Mouse (Mus musculus) kidney, postnatal 0 days (tissue): ENCODE measurements around the gene Lpar2. TPM values are rescaled to one million over a fixed set of nuclear protein-coding genes. Genes with fewer than 3 reads are reported as not detected.
A peak's percentile ranks its signal among the peaks of the same experiment; 100 is the strongest.

ENCODE experiments used
- ATAC-seq: fragments of 200-750 bp; cut with Nextera tagmentation; replicated peaks from 2 replicates; pipeline ENCODE4 v1.8.0; 2017; ENCODE audit warnings: low read depth, moderate number of reproducible peaks, moderate TSS enrichment, moderate library complexity; ENCODE audit not compliant: low FRiP score
- DNase-seq: peaks from one replicate; pipeline ENCODE4 v3.0.0-alpha.2; 2016; ENCODE audit warnings: low spot score
- H3K27ac ChIP-seq: fragments of 300-500 bp; sonication (generic); 2 replicates; pipeline ENCODE4 v1.5.1; 2014; ENCODE audit warnings: mild to moderate bottlenecking
- H3K27me3 ChIP-seq: fragments of 300-500 bp; sonication (generic); 2 replicates; pipeline ENCODE4 v1.6.1; 2014; ENCODE audit warnings: low read length, mixed read lengths; ENCODE audit not compliant: insufficient read depth
- H3K36me3 ChIP-seq: fragments of 300-500 bp; sonication (generic); 2 replicates; pipeline ENCODE4 v1.6.1; 2014; ENCODE audit warnings: low read length, mixed read lengths; ENCODE audit not compliant: insufficient read depth
- H3K4me1 ChIP-seq: fragments of 300-500 bp; sonication (generic); replicated peaks from 2 replicates; pipeline ENCODE4 v1.6.1; 2014; ENCODE audit warnings: antibody characterized with exemption, low read length, mixed read lengths; ENCODE audit not compliant: insufficient read depth
- H3K4me2 ChIP-seq: fragments of 300-500 bp; sonication (generic); 2 replicates; pipeline ENCODE4 v1.6.1; 2014; ENCODE audit warnings: mild to moderate bottlenecking, low read length, moderate library complexity, mixed read lengths
- H3K4me3 ChIP-seq: fragments of 300-500 bp; sonication (generic); replicated peaks from 2 replicates; pipeline ENCODE4 v1.5.1; 2014; ENCODE audit warnings: low read depth, low read length
- H3K9ac ChIP-seq: fragments of 300-500 bp; sonication (generic); 2 replicates; pipeline ENCODE4 v1.6.1; 2014; ENCODE audit warnings: low read depth, low read length
- H3K9me3 ChIP-seq: fragments of 300-500 bp; sonication (generic); replicated peaks from 2 replicates; pipeline ENCODE4 v1.6.1; 2016; ENCODE audit warnings: low read length, inconsistent platforms, mixed read lengths
- CTCF ChIP-seq: IDR thresholded peaks from 2 replicates; pipeline ENCODE4 v1.5.1; 2016; ENCODE audit warnings: antibody characterized with exemption, low read depth, mild to moderate bottlenecking, moderate library complexity
- WGBS: fragments of 180-500 bp; shearing (Covaris S2); extraction: QIAGEN DNeasy Blood & Tissue Kit; methylation state at CpG from one replicate; pipeline ENCODE4 v1.1.7; 2014; 5-methylcytosine and 5-hydroxymethylcytosine counted together
- polyA plus RNA-seq: library from polyadenylated mRNA; unstranded; fragments of >200 nt; fragmentation: Nextera tagmentation; extraction: Ambion mirVana; gene quantifications from 2 replicates; pipeline ENCODE4 v1.2.1, GENCODE M21; 2015

Lpar2 gene
- polyA plus RNA-seq, 1 experiment from 2014 or later, result 0.58 TPM

DNA sequence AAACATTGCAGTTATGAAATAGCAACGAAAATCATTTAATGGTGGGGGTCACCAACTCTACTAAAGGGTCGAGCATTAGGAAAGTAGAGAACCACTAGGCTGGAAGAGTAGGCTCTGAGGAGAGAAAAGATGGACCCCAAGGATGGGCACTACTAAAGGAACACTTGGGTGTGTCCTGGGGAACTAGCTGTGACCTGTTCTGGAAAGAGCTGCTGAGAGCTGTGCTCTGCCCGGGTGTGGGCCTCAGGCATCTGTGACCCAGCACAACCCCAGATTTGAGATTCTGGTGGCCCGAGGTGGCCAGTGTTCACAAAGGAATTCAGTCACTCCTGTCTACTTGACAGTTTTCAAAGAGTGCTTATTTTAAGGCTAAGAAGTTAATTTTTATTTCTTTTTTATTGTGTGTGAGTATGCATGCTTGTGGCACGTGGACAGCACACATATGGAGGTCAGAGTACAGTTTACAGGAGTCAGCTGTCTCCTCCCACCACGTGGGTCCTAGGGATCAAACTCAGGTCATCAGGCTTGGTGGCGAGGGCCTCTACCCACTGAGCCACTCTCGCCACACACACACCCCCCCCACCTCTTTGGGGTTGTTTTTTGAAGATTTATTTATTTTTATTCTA is 14.9 kb downstream of the Lpar2 start:
- H3K27ac ChIP-seq, result no peak overlapping the region
- H3K9ac ChIP-seq, result no peak overlapping the region
- DNase-seq (no peak), ATAC-seq (peak; percentile 34; the same call in 1 of the 2 replicates)
- no peak overlapping the region for H3K4me2 ChIP-seq
- WGBS, result 66% methylated on average over 8 of the region's 8 CpGs
- H3K36me3 ChIP-seq, result no peaks in the 10 kb centered on the region
- no peaks in the 10 kb centered on the region for H3K9me3 ChIP-seq
- H3K4me1 ChIP-seq, result peaks cover 5% of the 10 kb centered on the region; the same call in 1 of the 2 replicates
- no peaks in the 10 kb centered on the region for H3K27me3 ChIP-seq
- H3K4me3 ChIP-seq, result no peak overlapping the region
- no peak for TF ChIP-seq CTCF

DNA sequence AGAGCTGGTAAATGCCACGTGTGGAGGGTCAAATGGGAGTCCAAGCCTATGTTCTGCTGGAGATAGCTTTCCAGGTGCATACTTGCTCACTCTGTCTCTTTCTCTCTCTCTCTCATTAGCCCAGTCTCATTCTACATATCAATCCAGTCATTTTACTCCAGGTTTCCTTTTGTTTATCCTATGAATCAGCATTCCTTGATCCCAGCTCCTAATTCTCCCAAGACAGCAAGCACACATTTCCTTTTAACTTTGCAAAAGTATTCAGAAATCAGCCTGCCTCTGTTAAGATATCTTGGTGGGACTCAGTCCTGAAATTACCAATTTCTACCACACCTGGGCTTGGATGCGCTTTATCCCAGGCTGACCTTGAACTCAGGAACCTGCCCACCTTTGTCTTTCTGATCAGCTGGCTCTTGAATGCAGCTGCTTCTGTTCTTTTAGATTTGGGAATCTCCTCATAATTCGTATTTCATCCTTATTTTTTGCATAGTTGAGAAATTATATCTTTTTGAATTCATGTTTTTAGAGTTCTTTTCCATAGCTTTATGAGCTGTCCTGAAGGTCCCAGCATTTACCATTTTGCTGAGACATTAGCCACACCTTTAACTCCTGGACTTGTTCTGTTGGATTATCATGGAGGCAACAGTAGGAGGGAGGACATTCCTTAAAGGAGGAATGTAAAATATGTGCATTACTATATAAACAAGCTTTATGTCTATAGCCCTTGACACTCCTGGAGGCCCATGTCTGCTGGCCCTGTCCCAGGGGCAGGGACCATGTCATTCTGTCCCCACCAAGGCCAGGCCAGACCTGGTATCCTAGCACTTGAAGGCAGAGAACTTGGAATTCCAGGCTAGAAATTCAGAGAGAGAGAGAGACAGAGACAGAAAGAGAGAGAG is 25.2 kb downstream of the Lpar2 start:
- H3K9ac ChIP-seq, result no peak overlapping the region
- H3K27ac ChIP-seq, result no peak overlapping the region
- H3K4me3 ChIP-seq, result no peak overlapping the region
- no peak for DNase-seq
- H3K4me2 ChIP-seq, result no peak overlapping the region
- ATAC-seq, result no peak
- TF ChIP-seq CTCF, result no peak
- H3K27me3 ChIP-seq, result no peaks in the 10 kb centered on the region
- H3K4me1 ChIP-seq, result no peaks in the 10 kb centered on the region
- H3K9me3 ChIP-seq, result no peaks in the 10 kb centered on the region
- 73% methylated on average over 3 of the region's 3 CpGs for WGBS
- no peaks in the 10 kb centered on the region for H3K36me3 ChIP-seq

DNA sequence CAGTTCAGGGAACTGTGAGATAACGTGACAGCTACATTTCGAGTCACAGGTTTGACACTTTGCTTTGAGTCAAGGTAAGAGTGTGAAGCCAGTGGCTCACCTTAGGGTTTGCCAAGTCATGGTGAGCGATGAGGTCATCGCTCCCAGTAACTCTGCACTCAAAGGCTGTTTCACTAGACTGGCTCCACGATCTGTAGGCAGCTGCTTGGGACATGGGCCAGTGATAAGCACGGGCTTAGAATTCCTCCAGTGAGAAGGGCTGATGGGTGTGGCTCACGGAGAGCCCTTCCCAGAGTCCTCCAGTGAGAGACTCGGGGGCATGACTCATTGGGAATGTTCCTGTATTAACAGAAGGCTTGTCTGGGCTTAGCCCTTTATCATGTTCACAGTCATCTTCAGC is 26.7 kb downstream of the Lpar2 start:
- TF ChIP-seq CTCF, result no peak
- no peaks in the 10 kb centered on the region for H3K9me3 ChIP-seq
- H3K4me2 ChIP-seq, result no peak overlapping the region
- no peak overlapping the region for H3K4me3 ChIP-seq
- H3K9ac ChIP-seq, result no peak overlapping the region
- H3K36me3 ChIP-seq, result no peaks in the 10 kb centered on the region
- ATAC-seq, result peak; percentile 43; the same call in 1 of the 2 replicates
- no peak for DNase-seq
- H3K27ac ChIP-seq, result no peak overlapping the region
- no peaks in the 10 kb centered on the region for H3K27me3 ChIP-seq
- 73% methylated on average over 8 of the region's 8 CpGs for WGBS
- H3K4me1 ChIP-seq, result no peaks in the 10 kb centered on the region

DNA sequence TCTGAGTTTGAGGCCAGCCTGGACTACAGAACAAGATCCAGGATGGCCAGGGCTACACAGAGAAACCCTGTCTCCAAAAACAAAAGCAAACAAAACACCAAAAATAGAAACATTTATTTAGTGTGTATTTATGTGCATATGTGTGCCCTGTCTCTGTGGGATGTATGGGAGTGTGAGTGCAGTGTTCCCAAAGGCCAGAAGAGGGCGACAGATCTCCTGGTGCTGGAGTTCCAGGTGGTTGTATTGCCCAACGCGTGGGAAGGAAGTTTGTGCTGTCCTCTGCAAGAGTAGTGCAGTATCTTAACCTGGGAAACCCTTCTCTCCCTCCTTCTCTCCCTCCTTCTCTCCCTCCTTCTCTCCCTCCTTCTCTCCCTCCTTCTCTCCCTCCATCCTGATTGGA is 27.7 kb downstream of the Lpar2 start:
- WGBS, result 51% methylated on average over 3 of the region's 3 CpGs
- ATAC-seq (no peak), DNase-seq (no peak)
- Histone ChIP-seq H3K9me3 (no peaks in the 10 kb centered on the region), H3K4me3 (no peak overlapping the region), H3K9ac (no peak overlapping the region), H3K36me3 (no peaks in the 10 kb centered on the region), H3K27me3 (no peaks in the 10 kb centered on the region), H3K4me1 (no peaks in the 10 kb centered on the region), H3K27ac (no peak overlapping the region), H3K4me2 (no peak overlapping the region)
- TF ChIP-seq CTCF, result peak; percentile 56

DNA sequence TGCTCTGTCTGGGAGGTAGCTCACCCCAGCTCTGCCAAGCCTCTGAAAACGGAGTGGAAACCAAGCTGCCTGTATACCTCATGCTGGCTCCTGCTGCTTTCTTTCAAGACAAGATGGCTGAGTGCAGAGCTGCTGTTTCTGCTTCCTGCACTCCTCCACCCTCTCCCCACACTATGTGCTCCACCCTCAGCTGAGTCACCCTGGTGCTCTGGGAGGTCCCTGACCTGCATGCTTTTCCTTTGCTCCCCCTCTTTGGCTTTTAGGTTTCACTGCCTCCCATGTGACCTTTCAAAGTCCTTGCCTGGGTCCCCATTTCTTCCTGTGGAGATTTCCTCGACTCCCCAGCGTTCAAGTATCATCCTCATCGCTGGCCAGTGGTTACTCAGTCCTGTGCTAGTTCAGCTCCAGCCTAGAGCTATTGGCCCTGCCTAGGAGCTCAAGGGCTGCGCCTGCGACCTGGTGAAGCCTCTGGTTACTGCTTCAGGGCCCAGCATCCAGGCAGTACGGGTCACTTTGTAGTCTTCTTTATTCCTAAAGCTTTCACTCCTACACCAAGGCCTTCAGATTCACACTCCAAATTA is 28.8 kb downstream of the Lpar2 start:
- 73% methylated on average over 7 of the region's 7 CpGs for WGBS
- no peak for DNase-seq
- TF ChIP-seq CTCF, result no peak

DNA sequence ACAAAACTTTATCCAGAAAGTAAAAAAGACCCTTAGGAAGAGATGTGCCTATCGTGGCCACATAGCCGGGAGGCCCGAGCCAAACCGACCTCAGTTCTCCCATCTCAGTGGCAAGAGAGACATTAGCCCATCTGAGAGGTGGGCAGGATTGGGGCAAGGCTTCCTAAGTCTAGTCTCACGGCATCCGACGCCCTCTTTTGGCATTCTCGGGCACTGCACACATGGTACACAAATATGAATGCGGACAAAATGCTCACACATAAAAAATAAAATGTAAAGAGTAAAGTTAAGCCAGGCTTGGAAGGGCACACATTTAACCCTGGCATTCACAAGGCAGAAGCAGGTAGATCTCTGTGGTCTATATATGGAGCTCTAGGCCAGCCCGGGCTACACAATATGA is 31.6 kb downstream of the Lpar2 start:
- ATAC-seq (no peak), DNase-seq (no peak)
- Histone ChIP-seq H3K4me2 (no peak overlapping the region), H3K27me3 (no peaks in the 10 kb centered on the region), H3K4me3 (no peak overlapping the region), H3K36me3 (no peaks in the 10 kb centered on the region), H3K9ac (no peak overlapping the region), H3K9me3 (no peaks in the 10 kb centered on the region), H3K4me1 (no peaks in the 10 kb centered on the region), H3K27ac (no peak overlapping the region)
- TF ChIP-seq CTCF, result no peak
- WGBS, result 93% methylated on average over 10 of the region's 10 CpGs

More for the DNA sequence above, 28.8 kb downstream of the Lpar2 start:
- Histone ChIP-seq H3K4me1 (no peaks in the 10 kb centered on the region), H3K4me3 (no peak overlapping the region), H3K27me3 (no peaks in the 10 kb centered on the region), H3K27ac (no peak overlapping the region), H3K4me2 (no peak overlapping the region), H3K36me3 (no peaks in the 10 kb centered on the region), H3K9ac (no peak overlapping the region), H3K9me3 (no peaks in the 10 kb centered on the region)
- ATAC-seq, result no peak
